Mouse (Mus musculus): ENCODE data around the gene Ndufa12.

Ndufa12 gene

DNA sequence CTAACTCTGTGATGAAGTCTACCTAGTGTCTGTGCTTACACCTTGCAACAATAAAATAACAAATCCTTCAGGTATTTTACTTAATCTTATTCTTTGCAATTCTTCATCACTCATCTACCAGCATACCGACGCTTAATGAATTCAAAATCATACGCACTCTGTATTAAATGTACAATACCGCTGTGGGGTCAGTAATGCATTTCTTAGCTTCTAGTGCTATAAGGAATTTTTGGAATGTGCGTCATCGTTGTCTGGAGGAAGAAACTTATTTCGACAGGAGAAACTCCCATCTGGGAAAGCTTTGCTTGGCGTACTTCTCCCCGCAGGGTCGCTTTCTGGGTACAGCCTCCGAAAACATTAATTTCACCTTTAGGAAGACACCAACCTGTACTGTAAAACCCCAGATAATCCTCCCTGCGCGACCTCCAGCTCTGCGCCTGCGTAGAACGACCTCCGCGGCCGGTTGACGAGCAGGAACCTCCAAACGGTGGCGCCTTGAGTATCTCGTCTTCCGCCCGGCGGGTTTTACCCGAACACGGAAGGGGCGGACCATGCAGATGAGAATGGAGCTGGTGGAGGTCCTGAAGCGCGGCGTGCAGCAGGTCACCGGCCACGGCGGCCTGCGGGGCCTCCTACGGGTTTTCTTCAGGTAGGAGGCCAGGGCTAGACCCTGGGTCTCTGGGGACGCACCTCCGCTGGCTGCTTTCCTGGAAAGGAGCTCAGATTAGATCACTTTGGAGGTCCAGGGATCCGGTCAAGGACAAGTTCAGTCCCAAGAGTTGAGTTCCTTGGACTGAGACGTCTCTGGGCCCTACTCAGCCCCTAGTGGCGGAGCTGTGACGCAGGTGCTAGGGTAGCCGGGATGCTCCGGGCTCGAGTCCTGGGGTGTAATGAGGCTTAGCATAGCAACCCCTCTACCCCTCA lies at the start of gene Ndufa12:
Gene Ndufa12, plus strand, starts transcription at position 239 of the 924 bp plus-strand sequence.
- peak; percentile 94 for DNase-seq

DNA sequence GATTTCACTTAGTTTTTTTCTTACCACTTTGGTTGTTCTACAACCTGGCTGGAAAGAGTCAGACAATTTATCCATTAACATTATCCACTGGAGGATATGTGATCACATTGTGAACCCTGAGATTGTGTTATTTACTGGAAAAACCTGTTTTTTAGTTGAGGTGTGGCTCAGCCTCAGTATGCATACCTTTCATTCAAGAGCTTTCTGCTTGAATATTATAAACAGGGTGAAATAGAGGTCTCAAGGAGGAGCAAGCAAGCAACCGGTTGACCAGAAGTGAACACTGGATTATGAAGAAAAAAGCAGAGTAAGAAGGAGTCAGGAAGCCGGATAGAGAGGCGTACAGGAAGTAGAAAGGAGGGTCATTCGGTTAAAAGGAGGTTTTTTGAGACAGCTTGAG lies 47.0 kb upstream of the Ndufa12 start:
- DNase-seq: no peak

DNA sequence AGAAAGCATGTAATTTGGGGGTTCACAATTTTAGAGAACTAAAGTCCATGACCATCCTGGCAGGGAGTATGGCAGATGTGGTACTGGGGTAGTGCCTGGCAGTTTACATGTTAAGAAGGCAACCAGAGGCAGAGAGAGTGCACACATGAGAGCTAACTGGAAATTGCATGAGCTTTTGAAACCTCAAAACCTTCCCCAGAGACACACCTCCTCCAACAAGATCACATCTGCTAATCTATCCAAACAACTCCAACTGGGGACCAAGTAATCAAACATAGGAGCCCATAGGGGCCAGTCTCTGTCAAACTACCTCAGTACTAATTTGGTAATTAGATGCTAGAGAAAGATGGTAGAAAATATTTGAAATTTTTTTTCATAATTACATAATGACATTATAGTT lies 44.7 kb upstream of the Ndufa12 start:
- no peak for DNase-seq

DNA sequence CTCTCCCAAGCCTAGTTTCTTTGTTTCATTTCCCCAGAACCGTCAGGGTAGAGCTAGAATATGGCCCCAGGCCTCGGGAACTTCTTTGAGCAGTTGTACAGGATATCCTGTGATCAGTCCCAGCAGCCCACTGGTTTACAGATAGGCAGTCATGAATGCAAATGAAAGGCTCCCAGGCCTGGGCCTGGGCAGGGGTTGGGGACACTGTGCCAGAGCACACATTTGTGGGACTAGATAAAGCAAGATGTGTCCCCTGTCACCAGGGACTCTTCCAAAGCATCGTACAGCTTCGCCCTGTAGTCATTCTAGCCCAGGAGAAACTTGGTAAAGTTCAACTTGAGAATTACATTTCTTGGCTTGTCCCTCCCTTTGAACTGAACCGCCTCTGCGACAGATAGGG lies 39.6 kb upstream of the Ndufa12 start:
- no peak for DNase-seq

DNA sequence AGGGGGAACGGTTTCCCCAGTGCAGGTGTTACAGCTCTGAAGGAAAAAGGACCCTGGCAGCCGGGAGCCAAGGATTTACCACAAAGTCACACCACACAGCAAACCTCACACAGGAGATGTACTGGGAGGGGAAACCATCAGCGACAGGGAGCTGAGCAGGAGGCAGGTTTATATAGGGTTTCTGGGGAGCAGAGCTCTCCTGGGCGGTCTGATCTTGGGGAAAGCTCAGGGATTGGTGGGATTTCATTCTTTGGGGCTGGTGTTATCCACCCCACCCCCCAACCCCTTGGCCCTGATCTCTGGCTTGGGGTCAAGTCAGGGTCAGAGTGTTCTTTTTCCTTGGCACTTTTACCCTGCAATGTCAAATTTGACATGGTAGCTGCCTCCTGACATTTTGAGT lies 39.1 kb upstream of the Ndufa12 start:
- no peak for DNase-seq

DNA sequence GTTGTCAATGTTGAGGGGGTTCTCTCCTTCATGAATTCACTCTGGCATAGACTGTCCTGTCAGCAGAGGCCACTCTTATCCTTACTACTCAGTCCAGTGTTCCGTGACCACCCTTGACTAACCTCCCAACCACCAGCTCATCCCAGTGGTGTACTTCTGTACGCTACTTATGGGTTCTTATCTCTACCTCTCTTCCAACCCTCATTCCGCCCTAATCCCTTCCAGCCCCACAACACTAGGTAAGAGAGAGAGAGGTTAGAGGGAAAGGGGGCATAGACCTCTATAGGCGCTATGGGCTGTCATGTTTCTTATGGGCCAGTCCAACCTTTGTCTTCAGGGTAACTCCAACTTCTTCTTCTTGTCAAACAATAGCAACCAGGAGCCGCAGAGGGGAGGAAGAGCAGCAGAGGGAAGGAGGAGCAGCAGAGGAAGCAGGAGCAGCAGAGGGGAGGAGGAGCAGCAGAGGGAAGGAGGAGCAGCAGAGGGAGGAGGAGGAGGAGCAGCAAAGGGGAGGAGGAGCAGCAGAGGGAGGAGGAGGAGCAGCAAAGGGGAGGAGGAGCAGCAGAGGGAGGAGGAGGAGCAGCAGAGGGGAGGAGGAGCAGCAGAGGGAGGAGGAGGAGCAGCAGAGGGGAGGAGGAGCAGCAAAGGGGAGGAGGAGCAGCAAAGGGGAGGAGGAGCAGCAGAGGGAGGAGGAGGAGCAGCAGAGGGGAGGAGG lies 37.3 kb upstream of the Ndufa12 start:
- DNase-seq: no peak

DNA sequence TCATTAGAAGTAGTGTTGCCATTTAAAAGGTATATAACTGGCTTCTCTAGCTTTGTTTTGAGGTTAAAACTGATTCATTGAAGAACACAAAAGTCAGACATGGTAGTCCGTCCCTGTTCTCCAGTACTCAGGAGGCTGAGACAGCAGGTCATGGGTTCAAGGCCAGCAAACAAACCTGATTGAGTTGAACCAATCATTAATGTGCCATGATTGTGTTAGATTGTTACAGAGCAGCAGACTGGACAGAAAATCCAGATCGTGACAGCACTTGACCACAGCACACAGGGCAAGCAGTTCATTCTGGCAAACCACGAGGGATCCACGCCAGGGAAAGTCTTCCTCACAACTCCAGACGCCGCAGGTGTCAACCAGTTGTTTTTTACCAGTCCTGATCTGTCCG lies 36.5 kb upstream of the Ndufa12 start:
- DNase-seq: no peak

DNA sequence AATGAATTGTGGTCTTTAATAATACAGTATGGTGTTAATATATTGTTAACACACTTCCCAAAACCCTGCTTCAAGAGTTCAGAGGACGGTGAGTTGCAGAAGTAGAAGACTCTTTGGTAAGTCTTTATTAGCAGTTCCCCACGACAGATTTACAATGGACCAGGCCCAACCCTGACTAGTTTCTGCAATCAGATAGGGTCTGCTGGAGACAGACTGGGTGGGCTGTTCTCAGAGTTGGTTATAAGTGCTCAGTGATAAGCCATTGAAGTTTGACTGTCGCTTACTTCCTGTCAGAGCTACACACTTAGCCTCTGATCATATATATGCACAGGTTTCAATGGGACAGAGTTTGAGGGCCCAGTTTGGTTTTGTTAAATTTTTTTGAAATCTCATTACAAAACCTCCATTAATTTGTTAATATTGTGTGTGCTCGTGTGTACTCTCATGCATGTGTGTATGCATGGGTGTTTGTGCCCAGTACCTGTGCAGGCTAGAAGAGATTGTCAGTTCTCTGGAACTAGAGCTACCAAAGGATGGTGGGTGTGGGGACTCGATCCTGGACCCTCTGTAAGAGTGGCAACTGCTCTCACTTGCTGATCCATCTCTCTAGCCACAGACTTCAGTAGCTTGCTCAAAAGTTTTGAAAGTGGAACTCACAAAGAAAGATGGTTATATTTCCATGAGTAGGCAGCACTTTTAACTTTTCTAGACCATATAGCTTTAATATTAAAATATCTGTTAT lies 34.2 kb upstream of the Ndufa12 start:
- no peak for DNase-seq

DNA sequence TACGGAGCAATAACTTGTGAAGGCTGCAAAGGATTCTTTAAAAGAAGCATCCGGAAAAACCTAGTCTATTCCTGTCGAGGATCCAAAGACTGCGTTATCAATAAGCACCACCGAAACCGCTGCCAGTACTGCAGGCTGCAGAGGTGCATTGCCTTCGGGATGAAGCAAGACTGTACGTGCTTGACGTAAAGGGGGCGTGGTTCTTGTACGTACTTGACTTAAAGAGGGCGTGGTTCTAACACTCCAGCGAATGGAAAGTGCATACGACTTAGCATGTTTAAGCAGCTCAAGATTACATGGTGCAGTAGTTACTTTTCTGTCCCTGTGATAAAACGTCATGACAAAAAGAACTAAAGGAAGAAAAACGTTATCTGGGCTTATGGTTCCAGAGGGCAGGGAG lies 33.1 kb upstream of the Ndufa12 start:
- no peak for DNase-seq

DNA sequence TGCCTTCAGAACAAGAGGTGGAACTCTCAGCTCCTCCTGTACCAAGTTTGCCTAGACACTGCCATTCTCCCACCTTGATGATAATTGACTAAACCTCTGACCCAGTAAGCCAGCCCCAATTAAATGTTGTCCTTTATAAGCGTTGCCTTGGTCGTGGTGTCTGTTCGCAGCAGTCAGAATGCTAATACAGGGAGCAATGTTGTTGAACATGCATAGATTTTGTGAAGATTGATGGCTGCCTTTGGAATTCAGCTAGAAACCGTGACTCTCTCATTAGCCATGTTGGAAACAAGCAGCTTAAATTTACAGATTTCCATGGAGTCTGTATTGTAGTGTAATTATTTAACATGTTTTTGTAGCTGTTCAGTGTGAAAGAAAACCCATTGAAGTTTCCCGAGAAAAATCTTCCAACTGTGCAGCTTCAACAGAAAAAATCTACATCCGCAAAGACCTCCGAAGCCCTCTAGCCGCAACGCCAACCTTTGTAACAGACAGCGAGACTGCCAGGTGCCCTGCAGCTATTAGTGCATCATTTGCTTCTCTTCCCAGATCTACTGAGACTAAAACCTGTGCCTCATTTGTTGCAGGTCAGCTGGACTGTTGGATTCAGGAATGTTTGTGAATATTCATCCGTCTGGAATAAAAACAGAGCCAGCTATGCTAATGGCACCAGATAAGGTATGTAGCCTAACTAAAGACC lies 31.3 kb upstream of the Ndufa12 start:
- DNase-seq: no peak

DNA sequence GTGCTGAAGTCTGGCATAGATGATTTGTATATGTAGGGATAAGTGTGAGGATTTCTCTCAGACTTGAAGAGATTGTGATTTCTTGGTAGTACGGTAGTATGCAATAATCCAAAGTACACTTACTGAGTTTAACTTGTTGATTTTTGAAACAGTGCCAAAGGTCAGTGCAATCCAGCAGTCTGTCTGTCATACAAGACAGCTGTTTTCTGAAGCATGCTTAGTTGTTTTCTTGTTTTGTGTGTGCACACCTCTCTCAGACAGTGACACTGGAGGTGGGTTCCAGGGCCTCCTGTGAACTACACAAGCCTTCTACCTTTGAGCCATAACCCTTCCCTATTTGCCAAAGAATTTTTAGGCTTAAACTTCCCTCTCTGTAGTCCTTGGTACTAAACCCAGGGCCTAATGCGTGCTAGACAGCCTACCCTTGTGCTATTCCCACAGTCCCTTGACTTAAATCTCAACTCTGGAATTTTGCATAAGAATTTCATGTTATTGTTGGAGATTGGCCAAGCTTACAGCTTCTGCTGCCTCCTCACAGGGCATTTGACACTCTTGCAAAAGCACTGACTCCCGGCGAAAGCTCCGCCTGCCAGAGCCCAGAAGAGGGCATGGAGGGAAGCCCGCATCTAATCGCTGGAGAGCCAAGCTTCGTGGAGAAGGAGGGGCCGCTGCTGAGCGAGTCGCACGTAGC lies 26.9 kb upstream of the Ndufa12 start:
- DNase-seq: peak; percentile 25

DNA sequence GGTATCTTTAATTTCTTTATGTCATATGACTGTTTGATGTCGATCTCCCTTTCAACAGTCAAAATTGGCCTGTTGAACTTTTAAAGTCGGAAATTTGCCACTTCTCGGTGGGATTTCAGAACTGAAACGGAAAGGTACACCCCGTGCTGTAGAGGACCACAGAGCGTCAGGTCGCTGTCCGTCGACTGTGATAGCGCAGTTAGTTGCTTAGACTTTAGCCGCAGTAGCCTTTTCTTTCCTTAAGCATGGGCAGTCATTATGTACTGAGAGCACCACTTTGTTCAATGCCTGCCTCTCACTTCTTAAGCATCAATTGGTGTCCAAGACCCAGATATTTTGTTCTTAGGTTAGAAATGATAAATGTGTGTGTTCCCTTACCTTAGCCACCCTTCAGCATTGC lies 26.4 kb upstream of the Ndufa12 start:
- no peak for DNase-seq

DNA sequence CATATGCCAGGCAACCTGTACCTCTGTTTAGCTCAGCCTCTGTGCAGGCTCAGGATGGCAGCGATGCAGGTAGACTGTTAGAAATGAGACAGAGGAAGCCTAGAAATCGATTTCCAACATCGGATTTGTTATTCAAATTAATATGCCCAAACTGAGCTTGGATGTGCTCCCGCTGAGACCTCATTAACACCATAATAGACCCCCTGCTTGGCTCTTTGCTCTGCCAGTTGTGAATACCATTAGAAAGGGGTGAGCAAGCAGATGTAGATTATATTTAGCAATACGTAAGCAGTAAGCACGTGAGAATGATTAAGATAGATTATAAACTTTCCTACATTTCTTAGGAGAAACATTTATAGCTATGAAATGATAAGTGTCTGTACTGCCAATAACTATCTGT lies 25.8 kb upstream of the Ndufa12 start:
- no peak for DNase-seq

DNA sequence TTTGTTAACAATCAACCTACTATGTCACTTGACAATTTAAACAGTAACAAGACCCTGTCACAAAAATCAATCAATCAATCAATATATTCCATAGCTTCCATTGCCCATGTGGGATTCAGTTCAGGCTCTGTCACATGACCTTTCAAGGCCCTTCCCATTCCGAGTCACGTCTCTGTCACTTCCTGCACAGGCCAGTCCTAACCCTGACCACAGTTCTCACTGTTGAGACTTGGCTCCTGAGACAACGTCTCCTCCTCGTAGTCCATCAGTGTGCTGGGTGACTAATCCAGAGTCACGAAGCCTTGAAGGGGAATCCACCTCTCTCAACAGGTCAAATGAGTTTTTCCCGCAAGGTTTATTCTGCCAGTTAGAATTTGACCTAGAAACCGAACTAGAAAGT lies 23.9 kb upstream of the Ndufa12 start:
- no peak for DNase-seq

DNA sequence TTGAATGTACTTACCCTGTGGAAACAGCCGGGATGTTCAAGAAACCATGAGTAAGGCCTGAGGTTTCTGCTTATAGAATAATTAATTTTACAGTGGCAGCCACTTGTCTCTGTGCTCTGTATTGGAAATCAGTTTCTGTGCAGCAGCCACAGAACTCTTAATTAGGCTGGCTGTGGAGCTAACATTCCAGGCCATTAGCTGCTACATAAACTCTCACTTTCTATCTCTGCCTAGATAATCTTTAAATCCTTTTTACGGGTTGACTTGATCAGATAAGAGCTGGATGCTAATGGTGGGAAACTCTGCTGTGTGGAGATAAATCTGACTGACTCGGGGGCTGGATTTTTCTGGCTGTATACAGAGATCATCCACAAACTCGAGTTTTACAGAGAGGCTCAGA lies 15.3 kb upstream of the Ndufa12 start:
- DNase-seq: no peak

DNA sequence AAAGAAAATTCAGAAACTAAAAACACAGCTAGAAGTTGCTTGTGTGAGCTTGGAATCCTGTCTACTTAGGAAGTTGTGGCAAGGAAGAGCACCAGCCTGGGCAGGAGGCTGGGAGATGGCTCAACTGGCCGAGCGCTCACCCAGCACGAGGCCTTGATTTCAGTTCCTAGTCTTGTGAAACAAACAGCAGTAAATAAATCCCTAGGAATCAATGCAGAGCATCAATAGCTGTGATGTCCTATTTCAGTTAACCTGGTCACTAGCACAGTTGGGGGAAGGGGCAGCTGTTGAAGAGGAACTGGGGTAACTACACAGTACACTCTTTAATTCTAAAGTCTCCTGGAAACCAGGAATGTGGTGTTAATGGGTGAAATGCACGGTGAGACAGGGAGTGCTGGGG lies 6.5 kb downstream of the Ndufa12 start:
- no peak for DNase-seq

DNA sequence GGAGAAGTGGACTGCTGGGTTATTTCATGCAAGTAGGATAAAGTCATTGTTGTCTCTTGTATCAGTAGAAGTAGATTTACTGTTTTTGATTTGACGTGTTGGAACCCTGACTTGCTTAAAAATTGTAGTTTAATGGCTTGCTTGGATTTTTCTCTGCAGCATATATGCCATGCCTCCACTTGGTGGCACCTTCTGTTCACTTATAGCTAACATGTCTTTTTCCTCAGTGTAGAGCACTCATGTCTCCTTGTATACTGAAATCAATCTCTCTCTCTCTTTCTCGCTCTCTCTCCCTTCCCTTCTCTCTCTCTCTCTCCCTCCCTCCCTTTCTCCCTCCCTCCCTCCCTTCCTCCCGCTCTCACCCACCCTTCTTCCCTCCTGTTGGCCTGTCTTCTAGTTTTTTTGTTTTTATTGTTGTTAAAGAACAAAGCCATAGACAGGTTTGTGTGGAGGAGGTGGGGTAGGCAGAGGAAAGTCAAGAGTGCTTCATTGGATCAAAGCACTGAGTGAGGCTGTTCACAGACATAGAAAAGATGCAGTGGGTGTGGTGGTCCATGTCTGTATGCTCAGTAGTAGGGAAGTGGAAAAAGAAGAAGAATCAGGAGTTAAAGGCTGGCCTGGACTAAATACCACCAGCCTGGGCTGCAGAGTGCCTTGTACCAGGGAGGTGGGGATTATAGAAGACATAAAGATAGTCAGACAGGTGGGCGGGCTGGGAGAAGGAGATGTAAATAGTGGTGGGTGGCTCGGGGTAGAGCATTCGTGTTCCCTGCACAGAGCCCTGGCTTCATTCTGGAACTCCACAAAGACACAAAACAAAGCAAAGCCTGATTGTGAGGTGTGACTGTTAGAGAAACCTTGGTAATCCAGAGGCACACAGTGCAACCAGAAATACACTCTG lies 12.4 kb downstream of the Ndufa12 start:
- DNase-seq: no peak

DNA sequence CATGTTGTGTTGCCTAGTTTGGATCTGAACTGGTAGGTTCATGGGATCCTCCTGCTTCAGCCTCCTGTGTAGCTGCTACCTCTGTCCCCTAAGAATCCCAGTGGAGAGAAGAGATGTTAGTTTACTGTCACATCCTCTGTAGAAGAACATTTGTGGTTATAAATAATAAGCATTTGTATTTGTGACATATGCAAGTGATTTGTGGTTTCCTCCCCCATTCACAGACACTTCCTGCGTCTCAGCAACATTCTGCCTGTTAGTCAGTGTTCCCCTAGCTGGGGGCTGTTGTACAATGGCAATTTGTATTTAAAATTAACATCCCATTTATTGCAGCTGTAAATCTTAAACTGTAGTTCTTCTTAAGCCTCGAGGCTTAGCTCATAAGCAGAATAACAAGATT lies 13.2 kb downstream of the Ndufa12 start:
- DNase-seq: no peak

DNA sequence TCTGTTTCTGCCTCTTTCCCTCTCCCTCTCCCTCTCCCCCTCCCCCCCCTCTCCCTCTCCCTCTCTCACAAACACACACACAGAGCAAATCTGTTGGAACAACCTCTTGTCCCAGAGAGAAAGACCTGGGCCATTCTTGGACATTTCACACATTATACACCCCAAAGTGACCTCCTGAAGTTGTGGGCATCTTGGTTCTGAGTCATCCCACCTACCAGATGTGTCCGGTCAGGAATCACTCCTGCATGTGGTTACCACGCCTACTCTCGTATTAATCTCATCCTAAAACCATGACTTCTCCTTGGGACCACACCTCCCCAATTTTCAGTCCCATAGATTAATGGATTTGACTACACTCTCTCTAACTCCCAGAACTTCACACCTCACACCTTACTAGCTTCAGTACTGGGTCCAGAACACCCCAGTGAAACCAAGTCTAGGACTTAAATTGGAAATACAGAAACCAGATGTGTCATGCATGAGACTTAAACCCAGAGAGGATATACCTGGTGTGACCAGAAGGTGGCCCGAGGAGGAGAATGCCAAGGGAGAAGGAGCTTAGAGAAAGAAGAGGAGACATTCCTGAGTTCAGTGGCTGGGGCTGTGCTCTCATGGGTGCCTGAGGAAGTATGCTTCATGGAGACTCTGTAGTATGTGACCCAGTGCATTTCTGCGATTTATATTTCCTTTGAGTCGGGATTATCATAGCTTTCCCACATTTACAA lies 26.7 kb downstream of the Ndufa12 start:
- DNase-seq: no peak

DNA sequence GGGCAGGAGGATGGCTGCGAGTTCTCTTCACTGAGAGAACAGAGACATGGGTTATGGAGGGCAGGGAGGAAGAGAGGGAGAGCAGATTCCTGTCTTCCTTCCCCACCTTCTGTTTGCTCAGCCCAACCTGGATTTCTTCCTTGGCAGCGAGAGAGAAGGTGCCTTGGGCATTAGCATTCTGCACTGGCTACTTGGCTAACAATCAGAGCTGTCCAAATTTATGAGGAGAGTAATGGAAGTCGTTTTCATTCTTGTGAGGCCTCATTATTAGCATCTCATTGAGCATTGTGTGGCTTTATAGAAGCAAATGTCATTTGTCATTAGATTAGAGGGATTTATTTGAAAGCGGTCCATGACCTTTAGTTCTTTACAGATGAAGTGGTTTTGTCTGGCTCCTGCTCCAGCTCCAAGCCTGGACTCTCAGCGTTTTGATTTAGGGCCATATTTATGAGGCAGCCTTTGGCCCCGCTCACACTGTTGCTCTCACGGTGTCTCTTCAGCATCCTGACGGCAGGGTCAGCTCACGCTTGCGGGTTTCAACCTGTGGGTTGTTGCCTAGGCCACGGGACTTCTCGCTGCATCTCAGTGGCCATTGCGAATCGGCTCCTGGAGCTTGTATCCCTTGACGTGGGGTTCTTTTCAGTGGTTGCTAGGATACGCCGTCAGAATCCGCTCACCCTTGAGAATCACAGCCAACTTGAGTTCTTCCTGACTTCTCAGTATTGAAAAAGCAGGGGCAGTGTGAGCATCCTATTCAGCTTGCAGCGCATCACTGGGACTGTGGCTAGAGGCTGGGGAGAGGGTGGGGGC lies 31.9 kb downstream of the Ndufa12 start:
- DNase-seq: no peak

Measured in kidney, adult 11 months (tissue).